Mouse (Mus musculus) forebrain, embryonic 12.5 days (tissue): Measurements from ENCODE around the gene Naaladl2. TPM values are rescaled to one million over a fixed set of nuclear protein-coding genes. Genes with fewer than 3 reads are reported as not detected.

ENCODE experiments used
- ATAC-seq: fragments of 200-750 bp; cut with Nextera tagmentation; 2 replicates; pipeline ENCODE4 v1.8.0; 2017; ENCODE audit warnings: moderate TSS enrichment; ENCODE audit not compliant: low FRiP score
- H3K27ac ChIP-seq: fragments of 300-500 bp; sonication (generic); 2 replicates; pipeline ENCODE4 v1.5.1; 2016; ENCODE audit warnings: mild to moderate bottlenecking
- H3K27me3 ChIP-seq: fragments of 300-500 bp; sonication (generic); 2 replicates; pipeline ENCODE4 v1.6.1; 2016; ENCODE audit warnings: mild to moderate bottlenecking
- H3K36me3 ChIP-seq: fragments of 300-500 bp; sonication (generic); replicated peaks from 2 replicates; pipeline ENCODE4 v1.6.1; 2016; ENCODE audit warnings: mild to moderate bottlenecking
- H3K4me1 ChIP-seq: fragments of 300-500 bp; sonication (generic); 2 replicates; pipeline ENCODE4 v1.6.1; 2016
- H3K4me2 ChIP-seq: fragments of 300-500 bp; sonication (generic); 2 replicates; pipeline ENCODE4 v1.6.1; 2016; ENCODE audit warnings: mild to moderate bottlenecking, moderate library complexity
- H3K4me3 ChIP-seq: fragments of 300-500 bp; sonication (generic); replicated peaks from 2 replicates; pipeline ENCODE4 v1.5.1; 2016; ENCODE audit warnings: mild to moderate bottlenecking
- H3K9ac ChIP-seq: fragments of 300-500 bp; sonication (generic); 2 replicates; pipeline ENCODE4 v1.6.1; 2016; ENCODE audit warnings: mild to moderate bottlenecking
- H3K9me3 ChIP-seq: fragments of 300-500 bp; sonication (generic); 2 replicates; pipeline ENCODE4 v1.6.1; 2016
- WGBS: fragments of 180-500 bp; shearing (Covaris S2); methylation state at CpG from one replicate; pipeline ENCODE4 v1.1.7; 2016; 5-methylcytosine and 5-hydroxymethylcytosine counted together
- polyA plus RNA-seq: library from polyadenylated mRNA; unstranded; fragments of >200 nt; fragmentation: Nextera tagmentation; extraction: Ambion mirVana; gene quantifications from 2 replicates; pipeline ENCODE4 v1.2.1, GENCODE M21; 2016

Gene Naaladl2
- polyA plus RNA-seq, 1 experiment from 2014 or later, result 0.41 TPM

GRCm38 (mm10) chr3:24747182-24747856 is 396.7 kb downstream of the Naaladl2 start:
- H3K36me3 ChIP-seq, result no peaks in the 10 kb centered on the region
- H3K4me3 ChIP-seq, result no peak overlapping the region
- WGBS, result 88% methylated on average over 6 of the region's 6 CpGs

GRCm38 (mm10) chr3:24743946-24744345 is 400.1 kb downstream of the Naaladl2 start:
- Histone ChIP-seq H3K4me1 (no peaks in the 10 kb centered on the region), H3K4me3 (no peak overlapping the region), H3K9me3 (no peaks in the 10 kb centered on the region), H3K4me2 (no peak overlapping the region), H3K9ac (no peak overlapping the region), H3K36me3 (no peaks in the 10 kb centered on the region), H3K27me3 (no peaks in the 10 kb centered on the region), H3K27ac (no peak overlapping the region)
- WGBS, result 84% methylated on average over 3 of the region's 3 CpGs
- ATAC-seq, result no peak

More at GRCm38 (mm10) chr3:24747182-24747856, 396.7 kb downstream of the Naaladl2 start:
- no peak for ATAC-seq
- Histone ChIP-seq H3K4me2 (no peak overlapping the region), H3K4me1 (no peaks in the 10 kb centered on the region), H3K27me3 (no peaks in the 10 kb centered on the region), H3K27ac (no peak overlapping the region), H3K9ac (no peak overlapping the region), H3K9me3 (no peaks in the 10 kb centered on the region)

- WGBS, result 46% methylated on average over 3 of the region's 3 CpGs
- no peak overlapping the region for H3K27ac ChIP-seq
- H3K4me1 ChIP-seq, result no peaks in the 10 kb centered on the region
- no peak overlapping the region for H3K4me3 ChIP-seq
- H3K36me3 ChIP-seq, result no peaks in the 10 kb centered on the region
- H3K9me3 ChIP-seq, result no peaks in the 10 kb centered on the region
- H3K27me3 ChIP-seq, result no peaks in the 10 kb centered on the region
- H3K4me2 ChIP-seq, result no peak overlapping the region
- H3K9ac ChIP-seq, result no peak overlapping the region
- no peak for ATAC-seq
Observed at GRCm38 (mm10) chr3:24719181-24719749, 424.8 kb downstream of the Naaladl2 start.

GRCm38 (mm10) chr3:24714770-24715169 is 429.3 kb downstream of the Naaladl2 start:
- Histone ChIP-seq H3K36me3 (no peaks in the 10 kb centered on the region), H3K27me3 (no peaks in the 10 kb centered on the region), H3K9ac (no peak overlapping the region), H3K9me3 (no peaks in the 10 kb centered on the region), H3K4me2 (no peak overlapping the region), H3K4me1 (no peaks in the 10 kb centered on the region), H3K27ac (no peak overlapping the region), H3K4me3 (no peak overlapping the region)
- ATAC-seq, result no peak
- 81% methylated on average over 3 of the region's 3 CpGs for WGBS

- peak; percentile 41; the same call in 1 of the 2 replicates for ATAC-seq
- Histone ChIP-seq H3K27ac (no peak overlapping the region), H3K9ac (no peak overlapping the region), H3K27me3 (no peaks in the 10 kb centered on the region), H3K4me2 (no peak overlapping the region), H3K4me3 (no peak overlapping the region), H3K9me3 (no peaks in the 10 kb centered on the region), H3K4me1 (no peaks in the 10 kb centered on the region), H3K36me3 (no peaks in the 10 kb centered on the region)
- WGBS, result 63% methylated on average over 4 of the region's 4 CpGs
Observed at GRCm38 (mm10) chr3:24705778-24706423, 438.2 kb downstream of the Naaladl2 start.

GRCm38 (mm10) chr3:24690162-24690915 is 453.7 kb downstream of the Naaladl2 start:
- H3K9me3 ChIP-seq, result no peaks in the 10 kb centered on the region
- WGBS, result 94% methylated on average over 2 of the region's 2 CpGs
- H3K27ac ChIP-seq, result no peak overlapping the region
- no peak overlapping the region for H3K9ac ChIP-seq
- ATAC-seq, result no peak
- no peaks in the 10 kb centered on the region for H3K4me1 ChIP-seq
- no peak overlapping the region for H3K4me2 ChIP-seq
- no peaks in the 10 kb centered on the region for H3K27me3 ChIP-seq
- no peaks in the 10 kb centered on the region for H3K36me3 ChIP-seq
- H3K4me3 ChIP-seq, result no peak overlapping the region

- no peak overlapping the region for H3K4me3 ChIP-seq
- no peaks in the 10 kb centered on the region for H3K27me3 ChIP-seq
- H3K4me2 ChIP-seq, result no peak overlapping the region
- no peak overlapping the region for H3K27ac ChIP-seq
- no peaks in the 10 kb centered on the region for H3K36me3 ChIP-seq
- no peaks in the 10 kb centered on the region for H3K9me3 ChIP-seq
- WGBS, result 73% methylated on average over 3 of the region's 3 CpGs
- no peaks in the 10 kb centered on the region for H3K4me1 ChIP-seq
- no peak for ATAC-seq
- no peak overlapping the region for H3K9ac ChIP-seq
Observed at GRCm38 (mm10) chr3:24670500-24670899, 473.6 kb downstream of the Naaladl2 start.

- Histone ChIP-seq H3K36me3 (no peaks in the 10 kb centered on the region), H3K27me3 (no peaks in the 10 kb centered on the region), H3K4me3 (no peak overlapping the region), H3K4me1 (no peaks in the 10 kb centered on the region), H3K27ac (no peak overlapping the region), H3K4me2 (no peak overlapping the region), H3K9ac (no peak overlapping the region), H3K9me3 (no peaks in the 10 kb centered on the region)
- 90% methylated on average over 3 of the region's 3 CpGs for WGBS
- ATAC-seq, result no peak
Observed at GRCm38 (mm10) chr3:24668052-24668916, 475.8 kb downstream of the Naaladl2 start.

GRCm38 (mm10) chr3:24665408-24665807 is 478.7 kb downstream of the Naaladl2 start:
- H3K4me2 ChIP-seq, result no peak overlapping the region
- 84% methylated on average over 1 of the region's 1 CpGs for WGBS
- no peak overlapping the region for H3K27ac ChIP-seq
- no peak for ATAC-seq
- no peak overlapping the region for H3K4me3 ChIP-seq
- H3K9ac ChIP-seq, result no peak overlapping the region
- no peaks in the 10 kb centered on the region for H3K27me3 ChIP-seq
- no peaks in the 10 kb centered on the region for H3K4me1 ChIP-seq
- no peaks in the 10 kb centered on the region for H3K36me3 ChIP-seq
- no peaks in the 10 kb centered on the region for H3K9me3 ChIP-seq

GRCm38 (mm10) chr3:24663749-24664148 is 480.3 kb downstream of the Naaladl2 start:
- Histone ChIP-seq H3K27ac (no peak overlapping the region), H3K9me3 (no peaks in the 10 kb centered on the region)
- no peak for ATAC-seq

GRCm38 (mm10) chr3:24630032-24630431 is 514.0 kb downstream of the Naaladl2 start:
- Histone ChIP-seq H3K4me3 (no peak overlapping the region), H3K9ac (no peak overlapping the region), H3K27me3 (no peaks in the 10 kb centered on the region), H3K36me3 (no peaks in the 10 kb centered on the region), H3K4me2 (no peak overlapping the region), H3K27ac (no peak overlapping the region), H3K4me1 (no peaks in the 10 kb centered on the region), H3K9me3 (no peaks in the 10 kb centered on the region)
- WGBS, result 68% methylated on average over 1 of the region's 1 CpGs
- ATAC-seq, result no peak

More at GRCm38 (mm10) chr3:24663749-24664148, 480.3 kb downstream of the Naaladl2 start:
- H3K27me3 ChIP-seq, result no peaks in the 10 kb centered on the region
- no peak overlapping the region for H3K4me3 ChIP-seq
- H3K4me2 ChIP-seq, result no peak overlapping the region
- no peaks in the 10 kb centered on the region for H3K4me1 ChIP-seq
- H3K9ac ChIP-seq, result no peak overlapping the region
- H3K36me3 ChIP-seq, result no peaks in the 10 kb centered on the region
